9 mouse cellular contexts compared by ENCODE assay signal in the genomic region with DNA sequence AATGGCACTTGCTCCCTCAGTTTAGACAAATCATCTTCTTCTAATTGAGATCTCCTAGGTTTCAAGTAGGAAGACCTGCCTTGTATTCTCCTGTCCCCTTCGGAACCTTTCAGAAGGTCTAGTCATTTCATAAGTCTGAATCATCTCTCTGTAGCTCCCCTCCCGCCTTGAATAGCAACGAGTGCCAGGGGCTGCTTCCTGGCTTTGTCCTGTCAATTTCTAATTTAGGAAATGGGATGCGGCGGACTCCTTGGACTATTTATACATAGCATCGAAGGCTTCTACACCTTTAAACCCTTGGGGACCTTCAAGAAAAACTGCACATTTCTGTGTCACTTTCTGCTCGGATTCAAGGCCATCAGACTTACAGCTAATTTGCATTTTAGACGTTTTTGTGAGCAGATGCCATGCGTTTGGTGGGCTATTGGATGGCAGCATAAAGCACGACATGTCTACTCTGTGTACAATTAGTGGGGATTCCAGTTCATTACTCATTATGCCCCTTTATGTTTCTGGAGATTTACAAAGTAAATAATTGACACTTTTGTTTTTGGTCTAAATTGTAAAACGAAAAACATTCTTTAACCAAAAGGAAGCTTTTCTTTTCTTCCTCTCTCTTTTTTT.
DNase-seq lines count a peak whose midpoint lies in the region; ATAC-seq lines count a peak whose summit lies in the region.
"Had no signal": no experiment of that assay in that cellular context is flagged by ENCODE, and none has a peak within 500 bp of the region (broad histone marks: within the 10 kb centered on the region; RNA-seq: fewer than 3 reads in every experiment).

No protein-coding gene starts in this region.

- peak; percentile 84 for ATAC-seq in forebrain, embryonic 13.5 days

- no peak overlapping the region for H3K9ac ChIP-seq in forebrain, embryonic 13.5 days
- H3K9ac ChIP-seq: liver, embryonic 14.5 days had no signal

- no peaks in the 10 kb centered on the region for H3K9me3 ChIP-seq in heart, embryonic 10.5 days
- no peaks in the 10 kb centered on the region for H3K9me3 ChIP-seq in forebrain, embryonic 13.5 days (replicated peaks)

- peak overlapping the region; percentile 34 for H3K4me2 ChIP-seq in forebrain, embryonic 13.5 days

- no peak overlapping the region for H3K4me3 ChIP-seq in heart, embryonic 10.5 days
- H3K4me3 ChIP-seq in forebrain, embryonic 13.5 days = no peak overlapping the region

- DNase-seq in heart, embryonic 10.5 days (ENCODE audit: low spot score) = no peak
- no peak for DNase-seq in heart, adult 11 months
- peak; percentile 19 for DNase-seq in lung, postnatal 10 days
- no peak for DNase-seq in lung, postnatal 25 days (ENCODE audit: low spot score)
- peak; percentile 37 for DNase-seq in kidney, postnatal 14 days
- no peak for DNase-seq in thymus, adult 18-20 months
- DNase-seq: thymus, postnatal 4 days had no signal

- H3K36me3 ChIP-seq in heart, embryonic 10.5 days = no peaks in the 10 kb centered on the region
- H3K36me3 ChIP-seq in forebrain, embryonic 13.5 days (ENCODE audit: poor library complexity, severe bottlenecking) = no peaks in the 10 kb centered on the region

- H3K4me1 ChIP-seq in heart, embryonic 10.5 days = no peaks in the 10 kb centered on the region
- H3K4me1 ChIP-seq in forebrain, embryonic 13.5 days = peaks cover 11% of the 10 kb centered on the region

- H3K27ac ChIP-seq in heart, embryonic 10.5 days = peak overlapping the region; percentile 6; the same call in 1 of the 2 replicates
- peak overlapping the region; percentile 7; the same call in 1 of the 2 replicates for H3K27ac ChIP-seq in forebrain, embryonic 13.5 days
- H3K27ac ChIP-seq: liver, embryonic 14.5 days had no signal

- WGBS in heart, embryonic 10.5 days = 57% methylated on average over 11 of the region's 11 CpGs
- 24% methylated on average over 11 of the region's 11 CpGs for WGBS in forebrain, embryonic 13.5 days

- H3K27me3 ChIP-seq in heart, embryonic 10.5 days (ENCODE audit: insufficient read depth, poor library complexity, severe bottlenecking) = no peaks in the 10 kb centered on the region
- no peaks in the 10 kb centered on the region for H3K27me3 ChIP-seq in forebrain, embryonic 13.5 days

Comparison
In these comparisons a context has a peak if more than half of its experiments do, and no peak if none do; other contexts are left out.
1. DNase-seq: peak in lung, postnatal 10 days (single experiment) and kidney, postnatal 14 days (single experiment); none in heart, embryonic 10.5 days (single experiment), heart, adult 11 months (single experiment), lung, postnatal 25 days (single experiment) and thymus, adult 18-20 months (0 of 2).